Mouse (Mus musculus) megakaryocyte, embryonic 14.5 days (primary cell): ENCODE measurements around the gene Il34.

ENCODE experiments used
- FLI1 ChIP-seq: IDR thresholded peaks from 2 replicates; pipeline ENCODE4 v1.6.1; 2012; ENCODE audit warnings: low read length, inconsistent platforms, mixed read lengths
- GATA1 ChIP-seq: IDR thresholded peaks from 3 replicates; pipeline ENCODE4 v1.6.1; 2012; ENCODE audit warnings: mixed read lengths, low read length, inconsistent platforms, borderline replicate concordance

- TF ChIP-seq GATA1: no peak
- TF ChIP-seq FLI1: no peak
Measured at GRCm38 (mm10) chr8:110842012-110842574, 36.4 kb upstream of the Il34 start.
